Mouse (Mus musculus): ENCODE data around the gene Ramac. TPM values are rescaled to one million over a fixed set of nuclear protein-coding genes. Genes with fewer than 3 reads are reported as not detected.

Ramac gene
- total and polyA plus RNA-seq, 3 experiments: 29.4 to 99.7 (median 41.5) TPM

- Histone ChIP-seq H3K4me1 (ENCODE audit: insufficient read depth, low read depth, low read length) (peaks cover 45% of the 10 kb centered on the region), H3K36me3 (replicated peaks) (peaks cover 2% of the 10 kb centered on the region), H3K27me3 (ENCODE audit: insufficient read depth, low read length) (no peaks in the 10 kb centered on the region), H3K4me3 (ENCODE audit: low read depth, low read length) (no peak overlapping the region), H3K9me3 (replicated peaks) (peaks cover 6% of the 10 kb centered on the region; the same call in 1 of the 2 replicates)
- DNase-seq (ENCODE audit: low spot score): no peak
- TF ChIP-seq GATA2 (IDR thresholded peaks at IDR 0.05; ENCODE audit: borderline replicate concordance, low read depth, low read length) (no peak), TAL1 (conservative IDR thresholded peaks at IDR 0.05; ENCODE audit: low read depth, low read length) (no peak), CTCF (IDR thresholded peaks at IDR 0.05; ENCODE audit: low read depth, low read length) (no peak), POLR2AphosphoS5 (IDR thresholded peaks at IDR 0.05; ENCODE audit: insufficient replicate concordance, low read depth, low read length) (no peak), GATA1 (IDR thresholded peaks at IDR 0.05; ENCODE audit: borderline replicate concordance, low read length) (no peak)
- no peak for ATAC-seq (ENCODE audit: extremely low read depth, insufficient number of reproducible peaks, low FRiP score, poor library complexity, severe bottlenecking)
Measured at GRCm38 (mm10) chr7:81738720-81739385, 23.9 kb upstream of the Ramac start.

- peaks cover 2% of the 10 kb centered on the region for H3K36me3 ChIP-seq (replicated peaks)
- ATAC-seq (ENCODE audit: extremely low read depth, insufficient number of reproducible peaks, low FRiP score, poor library complexity, severe bottlenecking): 0 out of 2 replicates have a peak, but pooled peaks have one; percentile 22
- H3K4me3 ChIP-seq (ENCODE audit: low read depth, low read length): no peak overlapping the region
- TF ChIP-seq GATA2 (IDR thresholded peaks at IDR 0.05; ENCODE audit: borderline replicate concordance, low read depth, low read length) (no peak), GATA1 (IDR thresholded peaks at IDR 0.05; ENCODE audit: borderline replicate concordance, low read length) (no peak)
- peaks cover 50% of the 10 kb centered on the region for H3K4me1 ChIP-seq (ENCODE audit: insufficient read depth, low read depth, low read length)
- no peaks in the 10 kb centered on the region for H3K27me3 ChIP-seq (ENCODE audit: insufficient read depth, low read length)
- H3K9me3 ChIP-seq (replicated peaks): peaks cover 6% of the 10 kb centered on the region; the same call in 1 of the 2 replicates
- no peak for DNase-seq (ENCODE audit: low spot score)
Measured at GRCm38 (mm10) chr7:81740010-81740409, 22.7 kb upstream of the Ramac start.

GRCm38 (mm10) chr7:81744145-81744544, 18.6 kb upstream of the Ramac start:
- TF ChIP-seq POLR2AphosphoS5 (IDR thresholded peaks at IDR 0.05; ENCODE audit: insufficient replicate concordance, low read depth, low read length): no peak
- no peak for TF ChIP-seq TAL1 (conservative IDR thresholded peaks at IDR 0.05; ENCODE audit: low read depth, low read length)
- no peak for TF ChIP-seq GATA1 (IDR thresholded peaks at IDR 0.05; ENCODE audit: borderline replicate concordance, low read length)
- TF ChIP-seq CTCF (IDR thresholded peaks at IDR 0.05; ENCODE audit: low read depth, low read length): no peak
- TF ChIP-seq GATA2 (IDR thresholded peaks at IDR 0.05; ENCODE audit: borderline replicate concordance, low read depth, low read length): no peak
- no peak overlapping the region for H3K4me3 ChIP-seq (ENCODE audit: low read depth, low read length)
- DNase-seq (ENCODE audit: low spot score): peak; percentile 12
- peaks cover 9% of the 10 kb centered on the region for H3K9me3 ChIP-seq (replicated peaks)
- H3K36me3 ChIP-seq (replicated peaks): no peaks in the 10 kb centered on the region
- ATAC-seq (ENCODE audit: extremely low read depth, insufficient number of reproducible peaks, low FRiP score, poor library complexity, severe bottlenecking): peak; percentile 45
- no peaks in the 10 kb centered on the region for H3K27me3 ChIP-seq (ENCODE audit: insufficient read depth, low read length)
- peaks cover 31% of the 10 kb centered on the region for H3K4me1 ChIP-seq (ENCODE audit: insufficient read depth, low read depth, low read length)

- H3K4me3 ChIP-seq (ENCODE audit: low read depth, low read length): no peak overlapping the region
- ATAC-seq (ENCODE audit: extremely low read depth, insufficient number of reproducible peaks, low FRiP score, poor library complexity, severe bottlenecking) (no peak), DNase-seq (ENCODE audit: low spot score) (no peak)
- no peak for TF ChIP-seq TAL1 (conservative IDR thresholded peaks at IDR 0.05; ENCODE audit: low read depth, low read length)
- no peak for TF ChIP-seq CTCF (IDR thresholded peaks at IDR 0.05; ENCODE audit: low read depth, low read length)
- no peak for TF ChIP-seq GATA2 (IDR thresholded peaks at IDR 0.05; ENCODE audit: borderline replicate concordance, low read depth, low read length)
- TF ChIP-seq POLR2AphosphoS5 (IDR thresholded peaks at IDR 0.05; ENCODE audit: insufficient replicate concordance, low read depth, low read length): no peak
- no peak for TF ChIP-seq GATA1 (IDR thresholded peaks at IDR 0.05; ENCODE audit: borderline replicate concordance, low read length)
- peaks cover 3% of the 10 kb centered on the region for H3K9me3 ChIP-seq (replicated peaks)
- no peaks in the 10 kb centered on the region for H3K36me3 ChIP-seq (replicated peaks)
- peaks cover 12% of the 10 kb centered on the region for H3K4me1 ChIP-seq (ENCODE audit: insufficient read depth, low read depth, low read length)
- peaks cover 4% of the 10 kb centered on the region; the same call in 1 of the 2 replicates for H3K27me3 ChIP-seq (ENCODE audit: insufficient read depth, low read length)
Measured at GRCm38 (mm10) chr7:81747956-81748355, 14.8 kb upstream of the Ramac start.

- H3K4me3 ChIP-seq (ENCODE audit: low read depth, low read length): peak overlapping the region; percentile 88
- H3K9me3 ChIP-seq (replicated peaks): no peaks in the 10 kb centered on the region
- ATAC-seq (ENCODE audit: extremely low read depth, insufficient number of reproducible peaks, low FRiP score, poor library complexity, severe bottlenecking) (peak; percentile 36; the same call in 1 of the 2 replicates), DNase-seq (ENCODE audit: low spot score) (peak; percentile 16)
- peaks cover 31% of the 10 kb centered on the region for H3K4me1 ChIP-seq (ENCODE audit: insufficient read depth, low read depth, low read length)
- peaks cover 11% of the 10 kb centered on the region for H3K36me3 ChIP-seq (replicated peaks)
- H3K27me3 ChIP-seq (ENCODE audit: insufficient read depth, low read length): no peaks in the 10 kb centered on the region
- TF ChIP-seq GATA2 (IDR thresholded peaks at IDR 0.05; ENCODE audit: borderline replicate concordance, low read depth, low read length): no peak
- no peak for TF ChIP-seq GATA1 (IDR thresholded peaks at IDR 0.05; ENCODE audit: borderline replicate concordance, low read length)
- TF ChIP-seq POLR2AphosphoS5 (IDR thresholded peaks at IDR 0.05; ENCODE audit: insufficient replicate concordance, low read depth, low read length): no peak
- TF ChIP-seq CTCF (IDR thresholded peaks at IDR 0.05; ENCODE audit: low read depth, low read length): no peak
- TF ChIP-seq TAL1 (conservative IDR thresholded peaks at IDR 0.05; ENCODE audit: low read depth, low read length): no peak
Measured at GRCm38 (mm10) chr7:81763110-81763845, 553 bp downstream of the Ramac start.

All from G1E (cell line).